Mouse (Mus musculus): Measurements from ENCODE around the gene Ina.

DNA sequence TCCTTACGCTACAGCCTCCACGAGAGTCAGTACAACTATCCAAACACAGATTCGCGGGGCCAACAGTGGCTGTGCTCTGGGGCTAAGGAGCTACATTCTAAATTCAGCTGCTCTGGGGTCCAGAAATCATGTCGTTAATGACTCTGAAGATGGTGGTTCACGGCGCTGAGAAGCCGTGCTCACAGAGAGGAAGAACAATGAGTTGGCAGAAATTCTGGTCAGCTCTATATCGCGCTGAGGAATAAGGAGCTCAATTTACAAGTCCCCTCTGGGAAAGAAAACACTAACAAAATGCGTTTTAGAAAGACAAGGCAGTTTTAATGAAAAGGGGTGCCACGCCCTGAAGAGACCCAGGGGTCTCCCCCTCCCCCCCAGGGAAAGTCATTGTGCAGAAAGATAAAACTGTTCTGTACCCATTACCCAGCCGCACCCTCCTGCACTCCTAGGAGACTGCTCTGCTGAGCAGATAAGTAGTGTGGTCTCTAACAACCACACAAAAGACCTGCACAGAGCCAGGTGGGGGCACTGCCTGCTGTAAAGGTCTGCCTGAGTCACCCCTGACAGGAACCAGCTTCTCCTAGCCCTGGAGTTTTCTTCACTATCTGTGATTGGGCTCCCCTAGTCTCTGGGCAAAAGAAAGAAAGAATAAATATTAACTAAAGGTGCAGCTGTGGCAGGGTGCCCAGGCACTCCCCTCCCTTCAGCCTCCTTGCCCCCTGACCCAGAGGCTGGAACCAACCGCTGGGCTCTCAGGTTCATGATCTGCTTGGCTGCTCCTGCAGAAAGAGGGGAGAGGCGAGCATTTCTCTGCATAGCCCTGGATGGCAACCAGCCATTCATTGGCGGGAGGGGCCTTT is 26.0 kb upstream of the Ina start:
- no peak for TF ChIP-seq CTCF (IDR thresholded peaks at IDR 0.05; ENCODE audit: control insufficient read depth, insufficient read depth, low read length)
- TF ChIP-seq POLR2A (IDR thresholded peaks at IDR 0.05; ENCODE audit: borderline replicate concordance, control insufficient read depth, low read depth, low read length), result no peak

Measured in bone marrow, adult 2 months (tissue).